Comparison of ENCODE assay signal across 7 mouse cellular contexts in the genomic region with DNA sequence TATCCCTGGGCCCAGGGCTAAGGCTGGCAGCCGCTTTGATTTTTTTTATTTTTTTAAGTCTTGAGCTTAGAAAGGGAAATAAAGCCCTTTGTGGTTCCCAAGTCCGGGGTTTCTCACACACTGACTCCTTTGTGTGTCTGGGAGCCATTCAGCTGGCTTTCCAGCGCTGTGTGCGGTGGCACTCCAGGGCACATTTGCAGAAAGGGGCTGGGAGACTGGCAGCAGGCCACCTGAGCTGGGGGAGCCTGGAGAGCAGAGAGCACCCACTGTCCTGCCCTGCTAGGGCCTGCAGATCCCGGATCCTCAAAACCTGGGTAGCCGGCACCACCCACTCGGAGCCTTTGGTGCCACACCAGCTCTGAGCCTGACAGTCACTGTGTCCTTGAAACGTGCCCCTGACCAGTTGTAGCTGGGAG. TPM values are rescaled to one million over a fixed set of nuclear protein-coding genes. Genes with fewer than 3 reads are reported as not detected.
DNase-seq lines count a peak whose midpoint lies in the region; ATAC-seq and TF ChIP-seq lines count a peak whose summit lies in the region.

No protein-coding gene starts in this region.

- no peak overlapping the region for H3K4me2 ChIP-seq in lung, postnatal 0 days (replicated peaks; ENCODE audit: low read depth, low read length)
- H3K4me2 ChIP-seq in forebrain, embryonic 11.5 days (ENCODE audit: low read depth, low read length, severe bottlenecking): no peak overlapping the region
- H3K4me2 ChIP-seq in hindbrain, postnatal 0 days (ENCODE audit: low read depth, low read length): no peak overlapping the region

- H3K27me3 ChIP-seq in lung, postnatal 0 days (replicated peaks; ENCODE audit: insufficient read depth, low read length): no peaks in the 10 kb centered on the region
- H3K27me3 ChIP-seq in forebrain, embryonic 11.5 days (ENCODE audit: control insufficient read depth, insufficient read depth, low read length): no peaks in the 10 kb centered on the region
- H3K27me3 ChIP-seq in hindbrain, postnatal 0 days (ENCODE audit: insufficient read depth, low read length): no peaks in the 10 kb centered on the region
- H3K27me3 ChIP-seq in limb, embryonic 10.5 days (ENCODE audit: low read depth, poor library complexity, severe bottlenecking): no peaks in the 10 kb centered on the region

- no peak for ATAC-seq in lung, postnatal 0 days
- peak; percentile 53 for ATAC-seq in forebrain, embryonic 11.5 days (replicated peaks; ENCODE audit: low FRiP score)
- peak; percentile 78 for ATAC-seq in hindbrain, postnatal 0 days

- TF ChIP-seq POLR2A in lung, adult 2 months (IDR thresholded peaks at IDR 0.05; ENCODE audit: borderline replicate concordance, extremely low read depth, low read depth, low read length): no peak

- peaks cover 28% of the 10 kb centered on the region for H3K4me1 ChIP-seq in lung, postnatal 0 days (ENCODE audit: insufficient read depth, low read depth, low read length)
- H3K4me1 ChIP-seq in lung, adult 2 months (ENCODE audit: control insufficient read depth, insufficient read depth, low read length): peaks cover 24% of the 10 kb centered on the region
- peaks cover 38% of the 10 kb centered on the region for H3K4me1 ChIP-seq in forebrain, embryonic 11.5 days (replicated peaks; ENCODE audit: control insufficient read depth, insufficient read depth, low read length)
- peaks cover 62% of the 10 kb centered on the region for H3K4me1 ChIP-seq in hindbrain, postnatal 0 days (ENCODE audit: insufficient read depth, low read length)
- H3K4me1 ChIP-seq in limb, embryonic 10.5 days: peaks cover 76% of the 10 kb centered on the region

- no peaks in the 10 kb centered on the region for H3K36me3 ChIP-seq in lung, postnatal 0 days (ENCODE audit: insufficient read depth, low read length)
- H3K36me3 ChIP-seq in forebrain, embryonic 11.5 days (ENCODE audit: control insufficient read depth, insufficient read depth, low read length): no peaks in the 10 kb centered on the region
- H3K36me3 ChIP-seq in hindbrain, postnatal 0 days (ENCODE audit: insufficient read depth, low read length): no peaks in the 10 kb centered on the region
- H3K36me3 ChIP-seq in limb, embryonic 10.5 days: no peaks in the 10 kb centered on the region

- no peaks in the 10 kb centered on the region for H3K9me3 ChIP-seq in lung, postnatal 0 days (ENCODE audit: low read length)
- H3K9me3 ChIP-seq in forebrain, embryonic 11.5 days (ENCODE audit: control insufficient read depth, low read length): no peaks in the 10 kb centered on the region
- no peaks in the 10 kb centered on the region for H3K9me3 ChIP-seq in hindbrain, postnatal 0 days (ENCODE audit: low read length)
- H3K9me3 ChIP-seq in limb, embryonic 10.5 days (replicated peaks): no peaks in the 10 kb centered on the region

- no peak for DNase-seq in lung, postnatal 0 days (ENCODE audit: low spot score)
- DNase-seq in lung, adult 2 months: no peak
- peak; percentile 76 for DNase-seq in forebrain, embryonic 11.5 days (ENCODE audit: low spot score)
- DNase-seq in hindbrain, postnatal 0 days (ENCODE audit: low spot score): peak; percentile 78
- DNase-seq in limb, embryonic 10.5 days (ENCODE audit: low spot score): no peak
- peak; percentile 71 for DNase-seq in right cerebral cortex, postnatal 4 days
- DNase-seq in spleen, postnatal 4 days (ENCODE audit: low spot score in 2 of 2): no peak

- H3K9ac ChIP-seq in lung, postnatal 0 days (replicated peaks; ENCODE audit: low read depth): no peak overlapping the region
- H3K9ac ChIP-seq in forebrain, embryonic 11.5 days (ENCODE audit: low read length): peak overlapping the region; percentile 44; the same call in 1 of the 2 replicates
- H3K9ac ChIP-seq in hindbrain, postnatal 0 days (replicated peaks; ENCODE audit: low read length): peak overlapping the region; percentile 24; the same call in 1 of the 2 replicates

- H3K4me3 ChIP-seq in lung, postnatal 0 days (ENCODE audit: low read depth, low read length): no peak overlapping the region
- no peak overlapping the region for H3K4me3 ChIP-seq in lung, adult 2 months (replicated peaks; ENCODE audit: extremely low read depth, low read depth, low read length)
- H3K4me3 ChIP-seq in forebrain, embryonic 11.5 days (ENCODE audit: low read depth, low read length): no peak overlapping the region
- H3K4me3 ChIP-seq in hindbrain, postnatal 0 days (ENCODE audit: low read length): no peak overlapping the region
- no peak overlapping the region for H3K4me3 ChIP-seq in limb, embryonic 10.5 days

- WGBS in lung, postnatal 0 days: 42% methylated on average over 8 of the region's 8 CpGs
- 55% methylated on average over 8 of the region's 8 CpGs for WGBS in lung, adult 2 months
- 32% methylated on average over 8 of the region's 8 CpGs for WGBS in forebrain, embryonic 11.5 days
- 26% methylated on average over 8 of the region's 8 CpGs for WGBS in hindbrain, postnatal 0 days
- WGBS in limb, embryonic 10.5 days: 78% methylated on average over 8 of the region's 8 CpGs

- peak overlapping the region; percentile 23 for H3K27ac ChIP-seq in lung, postnatal 0 days (ENCODE audit: low read length)
- peak overlapping the region; percentile 83 for H3K27ac ChIP-seq in forebrain, embryonic 11.5 days (ENCODE audit: low read depth, low read length)
- H3K27ac ChIP-seq in hindbrain, postnatal 0 days: peak overlapping the region; percentile 82
- peak overlapping the region; percentile 4; the same call in 1 of the 2 replicates for H3K27ac ChIP-seq in limb, embryonic 10.5 days

- no peak for TF ChIP-seq EP300 in lung, postnatal 0 days (IDR thresholded peaks at IDR 0.05)

- no peak for TF ChIP-seq CTCF in lung, postnatal 0 days (IDR thresholded peaks at IDR 0.05)
- no peak for TF ChIP-seq CTCF in lung, adult 2 months (IDR thresholded peaks at IDR 0.05; ENCODE audit: insufficient read depth, low read length)
- TF ChIP-seq CTCF in hindbrain, postnatal 0 days (IDR thresholded peaks at IDR 0.05; ENCODE audit: low read depth): no peak

RNA-seq across cellular contexts. Expression of a gene that starts 28.8 kb away (rescaled TPM):
- polyA plus RNA-seq in lung, postnatal 0 days (2015; fragmentation: Nextera tagmentation; extraction: Ambion mirVana): 9.9 and 11.1 TPM in 2 replicates
- 21.5 and 24.4 TPM in 2 replicates for polyA plus RNA-seq in lung, adult 2 months (2012; rRNA removed)
- 15.5 and 16.6 TPM in 2 replicates for polyA plus RNA-seq in forebrain, embryonic 11.5 days (2014; fragmentation: Nextera tagmentation; extraction: Ambion mirVana)
- 36.2 and 40.9 TPM in 2 replicates for total RNA-seq in hindbrain, postnatal 0 days (2014; rRNA removed)
- 18.6 and 19.0 TPM in 2 replicates for polyA plus RNA-seq in hindbrain, postnatal 0 days (2015; fragmentation: Nextera tagmentation; extraction: Ambion mirVana)
- polyA plus RNA-seq in limb, embryonic 10.5 days (2016; fragmentation: Nextera tagmentation; extraction: Ambion mirVana): 13.0 and 14.1 TPM in 2 replicates

RNA-seq across cellular contexts. Expression of a gene that starts 52.7 kb away (rescaled TPM):
- polyA plus RNA-seq in lung, postnatal 0 days (2015; fragmentation: Nextera tagmentation; extraction: Ambion mirVana): 2.1 and 2.2 TPM in 2 replicates
- 16.0 and 16.2 TPM in 2 replicates for polyA plus RNA-seq in lung, adult 2 months (2012; rRNA removed)
- polyA plus RNA-seq in forebrain, embryonic 11.5 days (2014; fragmentation: Nextera tagmentation; extraction: Ambion mirVana): 7.3 and 7.9 TPM in 2 replicates
- total RNA-seq in hindbrain, postnatal 0 days (2014; rRNA removed): 16.4 and 19.4 TPM in 2 replicates
- polyA plus RNA-seq in hindbrain, postnatal 0 days (2015; fragmentation: Nextera tagmentation; extraction: Ambion mirVana): 0.98 and 0.99 TPM in 2 replicates
- polyA plus RNA-seq in limb, embryonic 10.5 days (2016; fragmentation: Nextera tagmentation; extraction: Ambion mirVana): 0.67 and 0.86 TPM in 2 replicates

Comparison
In these comparisons a context has a peak if more than half of its experiments do, and no peak if none do; other contexts are left out.
1. DNase-seq: peak in forebrain, embryonic 11.5 days (single experiment), hindbrain, postnatal 0 days (single experiment) and right cerebral cortex, postnatal 4 days (single experiment); none in lung, postnatal 0 days (single experiment), lung, adult 2 months (single experiment), limb, embryonic 10.5 days (single experiment) and spleen, postnatal 4 days (0 of 2).
2. H3K27ac ChIP-seq: peak in every context shown above with its lines; median percentile 83 in forebrain, embryonic 11.5 days; 82 in hindbrain, postnatal 0 days; 23 in lung, postnatal 0 days; 4 in limb, embryonic 10.5 days.